Mouse (Mus musculus): ENCODE measurements around the gene Meaf6.

Gene Meaf6

GRCm38 (mm10) chr4:125084403-125085345 is at the start of gene Meaf6:
Gene Meaf6 (plus strand): TSS chr4:125085134.
- DNase-seq (ENCODE audit: low read depth, low spot score) = peak; percentile 86

- DNase-seq (ENCODE audit: low read depth, low spot score) = no peak
Observed at GRCm38 (mm10) chr4:125044454-125044853, 40.5 kb upstream of the Meaf6 start.

GRCm38 (mm10) chr4:125055385-125055784 is 29.5 kb upstream of the Meaf6 start:
- DNase-seq (ENCODE audit: low read depth, low spot score) = no peak

GRCm38 (mm10) chr4:125056476-125056875 is 28.5 kb upstream of the Meaf6 start:
- DNase-seq (ENCODE audit: low read depth, low spot score) = no peak

GRCm38 (mm10) chr4:125057273-125057672 is 27.7 kb upstream of the Meaf6 start:
- DNase-seq (ENCODE audit: low read depth, low spot score) = no peak

GRCm38 (mm10) chr4:125058033-125058432 is 26.9 kb upstream of the Meaf6 start:
- DNase-seq (ENCODE audit: low read depth, low spot score) = no peak

GRCm38 (mm10) chr4:125059025-125059424 is 25.9 kb upstream of the Meaf6 start:
- DNase-seq (ENCODE audit: low read depth, low spot score) = peak; percentile 67

- no peak for DNase-seq (ENCODE audit: low read depth, low spot score)
Observed at GRCm38 (mm10) chr4:125063829-125064228, 21.1 kb upstream of the Meaf6 start.

GRCm38 (mm10) chr4:125065517-125066307 is 19.2 kb upstream of the Meaf6 start, which contains the start of gene Dnali1:
Gene Dnali1 (minus strand): TSS chr4:125065703.
- no peak for DNase-seq (ENCODE audit: low read depth, low spot score)

- peak; percentile 91 for DNase-seq (ENCODE audit: low read depth, low spot score)
Observed at GRCm38 (mm10) chr4:125066490-125067370, 18.2 kb upstream of the Meaf6 start, which contains the start of gene Snip1. Gene Snip1 (plus strand): TSS chr4:125066672.

GRCm38 (mm10) chr4:125077700-125078099 is 7.2 kb upstream of the Meaf6 start:
- no peak for DNase-seq (ENCODE audit: low read depth, low spot score)

- no peak for DNase-seq (ENCODE audit: low read depth, low spot score)
Observed at GRCm38 (mm10) chr4:125078698-125079097, 6.2 kb upstream of the Meaf6 start.

- DNase-seq (ENCODE audit: low read depth, low spot score) = no peak
Observed at GRCm38 (mm10) chr4:125085346-125085841, 460 bp downstream of the Meaf6 start.

GRCm38 (mm10) chr4:125093031-125093430 is 8.1 kb downstream of the Meaf6 start:
- DNase-seq (ENCODE audit: low read depth, low spot score) = no peak

GRCm38 (mm10) chr4:125096066-125096465 is 11.1 kb downstream of the Meaf6 start:
- no peak for DNase-seq (ENCODE audit: low read depth, low spot score)

- no peak for DNase-seq (ENCODE audit: low read depth, low spot score)
Observed at GRCm38 (mm10) chr4:125097412-125097811, 12.5 kb downstream of the Meaf6 start.

- peak; percentile 82 for DNase-seq (ENCODE audit: low read depth, low spot score)
Observed at GRCm38 (mm10) chr4:125099458-125099857, 14.5 kb downstream of the Meaf6 start.

GRCm38 (mm10) chr4:125101334-125101733 is 16.4 kb downstream of the Meaf6 start:
- no peak for DNase-seq (ENCODE audit: low read depth, low spot score)

- no peak for DNase-seq (ENCODE audit: low read depth, low spot score)
Observed at GRCm38 (mm10) chr4:125105354-125105753, 20.4 kb downstream of the Meaf6 start.

- peak; percentile 62 for DNase-seq (ENCODE audit: low read depth, low spot score)
Observed at GRCm38 (mm10) chr4:125114638-125115037, 29.7 kb downstream of the Meaf6 start.

- no peak for DNase-seq (ENCODE audit: low read depth, low spot score)
Observed at GRCm38 (mm10) chr4:125115081-125115480, 30.1 kb downstream of the Meaf6 start.
